ENCODE assay signal across 26 mouse cellular contexts in the genomic region with DNA sequence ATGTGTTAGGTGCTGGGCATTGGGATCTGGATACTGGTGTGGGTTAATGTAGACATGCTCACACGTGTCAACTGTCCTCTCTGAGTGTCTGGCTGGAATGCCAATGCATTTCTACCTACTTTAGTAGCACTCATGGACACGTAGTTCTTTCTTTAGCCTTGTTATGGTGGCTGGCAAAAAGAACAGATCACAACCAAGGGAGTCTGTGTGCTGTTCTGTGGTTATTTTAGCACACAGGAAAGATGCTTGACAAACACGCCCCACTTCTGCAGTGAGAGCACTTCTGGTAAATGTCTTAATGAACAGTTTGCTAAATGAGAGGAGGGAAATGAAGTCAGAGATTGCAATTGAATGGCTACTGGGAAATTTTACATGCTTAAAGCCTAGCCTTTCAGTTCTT.
DNase-seq lines count a peak whose midpoint lies in the region; ATAC-seq and TF ChIP-seq lines count a peak whose summit lies in the region.
"Had no signal": no experiment of that assay in that cellular context is flagged by ENCODE, and none has a peak within 500 bp of the region (broad histone marks: within the 10 kb centered on the region; RNA-seq: fewer than 3 reads in every experiment).

No protein-coding gene starts in this region.

- intact Hi-C loops in left cerebral cortex, adult 2 months (cut with DNase I) = no loop called here

- no peak for TF ChIP-seq CTCF in left cerebral cortex, adult 2 months (IDR thresholded peaks at IDR 0.05)

- no peak for DNase-seq in frontal cortex, postnatal 14 days (ENCODE audit: low spot score in 2 of 2)
- no peak for DNase-seq in left cerebral cortex, adult 2 months (ENCODE audit: extremely low spot score in 1 of 2, low spot score in 2 of 2)
- no peak for DNase-seq in left cerebral cortex, adult 11 months (ENCODE audit: low spot score)
- peak; percentile 51 for DNase-seq in brain, adult 2 months (ENCODE audit: low read depth, low spot score)
- DNase-seq: adrenal gland, adult 8-10 months; adrenal gland, postnatal 14 days; adrenal gland, postnatal 36 days; B cell, adult 2 months; cerebellum, adult 11 months; cerebellum, adult 18-20 months; cerebellum, adult 8-10 months; cerebellum, adult 9-11 months; cerebellum, postnatal 14 days; cerebellum, postnatal 36 days; embryo, embryonic 11 days had no signal

- H3K4me3 ChIP-seq in left cerebral cortex, adult 2 months = no peak overlapping the region
- H3K4me3 ChIP-seq: embryonic facial prominence, embryonic 13.5 days; embryonic facial prominence, embryonic 15.5 days; erythroblast, embryonic 14.5 days; forebrain, embryonic 10.5 days; forebrain, embryonic 12.5 days had no signal

- 0 out of 2 replicates have a peak overlapping the region, but pooled peaks have one; percentile 41 for H3K27ac ChIP-seq in left cerebral cortex, adult 2 months
- H3K27ac ChIP-seq: embryonic facial prominence, embryonic 13.5 days; embryonic facial prominence, embryonic 15.5 days; forebrain, embryonic 10.5 days; forebrain, embryonic 12.5 days had no signal

- ATAC-seq in frontal cortex, adult (ENCODE audit: low TSS enrichment) = peak; percentile 90
- ATAC-seq: activated CD4-positive, CD25-positive, alpha-beta regulatory T cell, adult 4 months; CD4-positive, CD25-positive, alpha-beta regulatory T cell, adult 4 months; forebrain, embryonic 14.5 days; forebrain, embryonic 16.5 days; Patski had no signal
